Mouse (Mus musculus) monocyte, adult 5-6 weeks (primary cell): Measurements from ENCODE around the gene Cmah. TPM values are rescaled to one million over a fixed set of nuclear protein-coding genes. Genes with fewer than 3 reads are reported as not detected.
A peak's percentile ranks its signal among the peaks of the same experiment; 100 is the strongest.

Experiments used
- ATAC-seq: fragments of 153-309, 156-312 bp; replicated peaks from 2 replicates; pipeline ENCODE4 v1.8.0; 2017; ENCODE audit warnings: mild to moderate bottlenecking; ENCODE audit not compliant: low TSS enrichment, insufficient number of reproducible peaks, severe bottlenecking, poor library complexity, low FRiP score
- total RNA-seq: library from RNA; stranded (forward); fragments of 200-1000, 200-491, 200-594 nt; gene quantifications from 3 replicates; pipeline ENCODE4 v1.2.3, GENCODE M21; 2017

Cmah gene
- total RNA-seq, result 25.3 to 56.5 TPM (median 45.1 TPM) in 3 replicates

- no peak for ATAC-seq
Measured at GRCm38 (mm10) chr13:24327201-24327600, at the start of gene Cmah. TSS of gene Cmah (plus strand) at chr13:24327404.

GRCm38 (mm10) chr13:24279407-24279761, 47.8 kb upstream of the Cmah start:
- ATAC-seq, result no peak

GRCm38 (mm10) chr13:24279762-24280438, 47.3 kb upstream of the Cmah start:
- ATAC-seq, result no peak

GRCm38 (mm10) chr13:24280439-24281431, 46.5 kb upstream of the Cmah start, which contains the start of gene Carmil1:
TSS of gene Carmil1 (minus strand) at chr13:24280795.
- ATAC-seq, result no peak

- ATAC-seq, result no peak
Measured at GRCm38 (mm10) chr13:24287381-24287780, 39.8 kb upstream of the Cmah start.

- ATAC-seq, result peak; percentile 80; the same call in 1 of the 2 replicates
Measured at GRCm38 (mm10) chr13:24297252-24297651, 30.0 kb upstream of the Cmah start.

- ATAC-seq, result no peak
Measured at GRCm38 (mm10) chr13:24305486-24305885, 21.7 kb upstream of the Cmah start.

- ATAC-seq, result no peak
Measured at GRCm38 (mm10) chr13:24306248-24306647, 21.0 kb upstream of the Cmah start.

- ATAC-seq, result no peak
Measured at GRCm38 (mm10) chr13:24311011-24311940, 15.9 kb upstream of the Cmah start.

GRCm38 (mm10) chr13:24316563-24316962, 10.6 kb upstream of the Cmah start:
- ATAC-seq, result no peak

- no peak for ATAC-seq
Measured at GRCm38 (mm10) chr13:24318618-24319017, 8.6 kb upstream of the Cmah start.

GRCm38 (mm10) chr13:24321313-24321712, 5.9 kb upstream of the Cmah start:
- ATAC-seq, result no peak

GRCm38 (mm10) chr13:24328036-24328817, 1.0 kb downstream of the Cmah start:
- no peak; the same call in 1 of the 2 replicates for ATAC-seq

GRCm38 (mm10) chr13:24330128-24330527, 2.9 kb downstream of the Cmah start:
- ATAC-seq, result no peak

GRCm38 (mm10) chr13:24330836-24331523, 3.8 kb downstream of the Cmah start:
- ATAC-seq, result no peak

- ATAC-seq, result no peak
Measured at GRCm38 (mm10) chr13:24332537-24332936, 5.3 kb downstream of the Cmah start.

GRCm38 (mm10) chr13:24336818-24337217, 9.6 kb downstream of the Cmah start:
- ATAC-seq, result no peak
